ENCODE assay signal across 8 mouse cellular contexts in the genomic region with DNA sequence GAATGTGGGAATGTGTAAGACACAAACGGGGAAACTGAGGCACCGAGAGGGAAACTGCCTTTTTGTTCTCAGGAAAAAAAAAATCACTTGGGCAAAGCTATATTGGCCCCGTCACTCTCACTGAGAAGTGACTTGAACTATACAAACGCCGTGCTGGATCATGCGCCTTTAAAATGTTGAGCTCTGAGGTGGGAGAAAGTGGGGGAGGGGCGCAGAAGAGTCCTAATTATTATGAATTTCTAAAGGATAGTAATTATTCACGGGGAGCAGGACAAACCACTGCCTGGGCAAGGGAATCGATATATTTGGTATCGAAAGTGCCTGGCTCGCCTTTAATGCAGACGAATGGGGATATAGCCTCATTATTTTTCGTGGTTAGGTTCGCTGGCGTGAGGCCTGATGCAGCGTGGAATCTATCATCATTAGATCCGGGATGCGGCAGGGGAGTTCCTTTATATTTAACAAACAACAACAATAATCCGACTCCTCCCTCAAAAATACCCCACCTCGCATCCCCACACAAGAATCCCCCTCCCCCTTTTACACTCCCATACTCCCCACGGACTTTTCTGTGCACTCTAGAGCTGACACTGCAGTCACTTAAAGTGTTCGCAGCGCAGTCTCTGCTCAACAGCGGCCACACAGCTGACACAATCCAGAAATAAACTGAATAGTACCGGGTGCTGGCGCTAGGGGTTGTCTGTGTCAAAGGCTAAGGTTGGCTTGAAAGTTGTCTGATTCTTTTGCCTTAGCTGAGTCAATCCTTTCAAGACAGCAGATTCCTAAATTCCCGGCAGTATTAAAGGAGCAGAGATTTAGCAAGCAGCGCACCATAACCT. TPM values are rescaled to one million over a fixed set of nuclear protein-coding genes. Genes with fewer than 3 reads are reported as not detected.
A peak's percentile ranks its signal among the peaks of the same experiment; 100 is the strongest.
DNase-seq lines count a peak whose midpoint lies in the region; ATAC-seq and TF ChIP-seq lines count a peak whose summit lies in the region.

No protein-coding gene starts in this region.

- H3K9me3 ChIP-seq in CH12.LX (replicated peaks; ENCODE audit: low read length) = no peaks in the 10 kb centered on the region
- H3K9me3 ChIP-seq in hindbrain, embryonic 11.5 days (ENCODE audit: control insufficient read depth, low read length) = no peaks in the 10 kb centered on the region
- no peaks in the 10 kb centered on the region for H3K9me3 ChIP-seq in midbrain, embryonic 16.5 days (replicated peaks; ENCODE audit: control insufficient read depth, low read length, poor library complexity, severe bottlenecking)

- no peak overlapping the region for H3K9ac ChIP-seq in CH12.LX (ENCODE audit: insufficient read depth, low read depth)
- H3K9ac ChIP-seq in hindbrain, embryonic 11.5 days (ENCODE audit: low read depth, low read length) = 0 out of 2 replicates have a peak overlapping the region, but pooled peaks have one; percentile 20
- H3K9ac ChIP-seq in midbrain, embryonic 16.5 days (ENCODE audit: low read depth, low read length) = peak overlapping the region; percentile 10; the same call in 1 of the 2 replicates

- H3K36me3 ChIP-seq in CH12.LX (replicated peaks in 1 of 2; ENCODE audit: control insufficient read depth in 1 of 2, insufficient read depth in 1 of 2, low read length in 1 of 2) = no peaks in the 10 kb centered on the region
- H3K36me3 ChIP-seq in hindbrain, embryonic 11.5 days (ENCODE audit: control insufficient read depth, insufficient read depth, low read length) = no peaks in the 10 kb centered on the region
- H3K36me3 ChIP-seq in midbrain, embryonic 16.5 days (ENCODE audit: control insufficient read depth, insufficient read depth, low read length) = no peaks in the 10 kb centered on the region

- H3K4me3 ChIP-seq in CH12.LX (replicated peaks in 1 of 3; ENCODE audit: low read depth in 2 of 3, low read length in 2 of 3, poor library complexity in 1 of 3) = no peak overlapping the region
- H3K4me3 ChIP-seq in hindbrain, embryonic 11.5 days (ENCODE audit: low read depth, low read length) = peak overlapping the region; percentile 23
- H3K4me3 ChIP-seq in midbrain, embryonic 16.5 days (ENCODE audit: low read depth, low read length) = peak overlapping the region; percentile 32

- TF ChIP-seq POLR2A in CH12.LX (IDR thresholded peaks at IDR 0.05; ENCODE audit: low read depth, low read length) = no peak

- no peaks in the 10 kb centered on the region for H3K79me2 ChIP-seq in CH12.LX (replicated peaks; ENCODE audit: control insufficient read depth, extremely low read depth, insufficient read depth, poor library complexity, severe bottlenecking)

- 3% methylated on average over 28 of the region's 28 CpGs for WGBS in hindbrain, embryonic 11.5 days
- WGBS in midbrain, embryonic 16.5 days = 2% methylated on average over 28 of the region's 28 CpGs

- peaks cover 0 to 3% of the 10 kb centered on the region in 2 experiments; a peak in 1 of 4 replicates for H3K4me1 ChIP-seq in CH12.LX (ENCODE audit: control insufficient read depth in 1 of 2, insufficient read depth in 2 of 2)
- H3K4me1 ChIP-seq in hindbrain, embryonic 11.5 days (replicated peaks; ENCODE audit: control insufficient read depth, insufficient read depth, low read length) = peaks cover 5% of the 10 kb centered on the region; the same call in 1 of the 2 replicates
- H3K4me1 ChIP-seq in midbrain, embryonic 16.5 days (ENCODE audit: control insufficient read depth, insufficient read depth, low read length) = peaks cover 15% of the 10 kb centered on the region

- peak; percentile 74 for ATAC-seq in hindbrain, embryonic 11.5 days (ENCODE audit: low FRiP score)
- ATAC-seq in midbrain, embryonic 16.5 days = peak; percentile 90

- in situ Hi-C loops in CH12.LX (cut with MboI; ENCODE audit: low pct_ligation_motif_present, low pct_unique_long_range_greater_than_20kb, low sequenced_read_pairs) = no loop called here

- no peak for TF ChIP-seq EP300 in CH12.LX (IDR thresholded peaks at IDR 0.05; ENCODE audit: low read length)

- H3K27me3 ChIP-seq in CH12.LX (replicated peaks) = no peaks in the 10 kb centered on the region
- peaks cover 21% of the 10 kb centered on the region for H3K27me3 ChIP-seq in hindbrain, embryonic 11.5 days (ENCODE audit: control insufficient read depth, insufficient read depth, low read length)
- peaks cover 10% of the 10 kb centered on the region for H3K27me3 ChIP-seq in midbrain, embryonic 16.5 days (ENCODE audit: control insufficient read depth, insufficient read depth, low read depth, low read length)

- no peak overlapping the region for H3K27ac ChIP-seq in CH12.LX (ENCODE audit: insufficient read depth, low read depth)
- H3K27ac ChIP-seq in hindbrain, embryonic 11.5 days (ENCODE audit: low read depth, low read length) = no peak overlapping the region
- H3K27ac ChIP-seq in midbrain, embryonic 16.5 days (ENCODE audit: low read length) = peak overlapping the region; percentile 17; the same call in 1 of the 2 replicates

- DNase-seq in cerebellum, adult 18-20 months = peak; percentile 31 to 52
- no peak for DNase-seq in cerebellum, adult 11 months
- DNase-seq in CH12.LX (ENCODE audit: extremely low read depth) = peak; percentile 11
- peak; percentile 70 for DNase-seq in embryo, embryonic 10 days (ENCODE audit: low spot score)
- peak; percentile 73 for DNase-seq in hindbrain, embryonic 11.5 days (ENCODE audit: low spot score)
- no peak for DNase-seq in spleen, adult 18-20 months
- DNase-seq in gastrocnemius, postnatal 4 days (ENCODE audit: low spot score in 2 of 2) = no peak

- TF ChIP-seq CTCF in CH12.LX (conservative IDR thresholded peaks at IDR 0.05 in 1 of 2, IDR thresholded peaks at IDR 0.05 in 1 of 2; ENCODE audit: low read depth in 2 of 2, low read length in 2 of 2) = peak in 1 of 2 experiments; percentile 67; a peak in 2 of 4 replicates

- H3K4me2 ChIP-seq in CH12.LX (ENCODE audit: insufficient read depth, low read depth, poor library complexity, severe bottlenecking) = peak overlapping the region; percentile 17
- peak overlapping the region; percentile 41 for H3K4me2 ChIP-seq in hindbrain, embryonic 11.5 days (replicated peaks; ENCODE audit: low read depth, low read length)
- H3K4me2 ChIP-seq in midbrain, embryonic 16.5 days (ENCODE audit: low read length) = peak overlapping the region; percentile 64

- TF ChIP-seq RAD21 in CH12.LX (IDR thresholded peaks at IDR 0.05; ENCODE audit: low read depth, low read length) = peak; percentile 64

- dilution Hi-C loops in CH12.LX (cut with MboI; ENCODE audit: extremely low pct_ligation_motif_present, extremely low pct_unique_long_range_greater_than_20kb, low sequenced_read_pairs) = no loop called here

TF ChIP-seq in CH12.LX, 34 proteins besides CTCF, POLR2A, EP300 and RAD21:
- TF ChIP-seq PAX5 (IDR thresholded peaks at IDR 0.05; ENCODE audit: low read length) = no peak
- TF ChIP-seq GABPA (IDR thresholded peaks at IDR 0.05; ENCODE audit: insufficient replicate concordance, low read depth, low read length) = no peak
- no peak for TF ChIP-seq MEF2A (IDR thresholded peaks at IDR 0.05; ENCODE audit: borderline replicate concordance, low read depth, low read length)
- no peak for TF ChIP-seq MAX (IDR thresholded peaks at IDR 0.05; ENCODE audit: low read length)
- TF ChIP-seq ZKSCAN1 (IDR thresholded peaks at IDR 0.05; ENCODE audit: borderline replicate concordance, low read depth, low read length) = no peak
- no peak for TF ChIP-seq MYC (IDR thresholded peaks at IDR 0.05; ENCODE audit: low read depth, low read length)
- TF ChIP-seq RCOR1 (conservative IDR thresholded peaks at IDR 0.05; ENCODE audit: low read depth, low read length) = no peak
- TF ChIP-seq SMC3 (IDR thresholded peaks at IDR 0.05; ENCODE audit: low read depth, low read length) = peak; percentile 55

RNA-seq across cellular contexts. Expression of a gene that starts 10.1 kb away (rescaled TPM):
- not detected in 2 replicates for total RNA-seq in CH12.LX (2012; rRNA removed)
- not detected in 2 replicates for total RNA-seq in CH12.LX (2014; rRNA removed)
- not detected in 2 replicates for polyA plus RNA-seq in CH12.LX (2012; ENCODE audit: insufficient read length, low read depth)
- 10.1 and 12.8 TPM in 2 replicates for polyA plus RNA-seq in hindbrain, embryonic 11.5 days (2014; fragmentation: Nextera tagmentation; extraction: Ambion mirVana)
- polyA plus RNA-seq in midbrain, embryonic 16.5 days (2015; fragmentation: Nextera tagmentation; extraction: Ambion mirVana) = 82.4 and 92.6 TPM in 2 replicates
- under 1 TPM; 0.12 to 0.16 TPM for total RNA-seq in gastrocnemius, postnatal 4 days (2021)

Comparison
In these comparisons a context has a peak if more than half of its experiments do, and no peak if none do; other contexts are left out.
1. DNase-seq: peak in cerebellum, adult 18-20 months (2 of 2), CH12.LX (single experiment), embryo, embryonic 10 days (single experiment) and hindbrain, embryonic 11.5 days (single experiment); none in cerebellum, adult 11 months (single experiment), spleen, adult 18-20 months (0 of 2) and gastrocnemius, postnatal 4 days (0 of 2).
2. H3K4me3 ChIP-seq: peak in hindbrain, embryonic 11.5 days (single experiment) and midbrain, embryonic 16.5 days (single experiment); none in CH12.LX (0 of 3).
3. RNA of a gene that starts 10.1 kb away (polyA plus RNA-seq): 82.4 to 92.6 TPM in midbrain, embryonic 16.5 days and 10.1 to 12.8 TPM in hindbrain, embryonic 11.5 days; not detected in CH12.LX; every median in the first group is over 10 times any median in the second.
4. Peak in every context shown above with its lines, with median percentiles within 50 percentile points of each other: H3K4me2 ChIP-seq.